Mouse (Mus musculus): ENCODE results near the gene Adamts20.

DNA sequence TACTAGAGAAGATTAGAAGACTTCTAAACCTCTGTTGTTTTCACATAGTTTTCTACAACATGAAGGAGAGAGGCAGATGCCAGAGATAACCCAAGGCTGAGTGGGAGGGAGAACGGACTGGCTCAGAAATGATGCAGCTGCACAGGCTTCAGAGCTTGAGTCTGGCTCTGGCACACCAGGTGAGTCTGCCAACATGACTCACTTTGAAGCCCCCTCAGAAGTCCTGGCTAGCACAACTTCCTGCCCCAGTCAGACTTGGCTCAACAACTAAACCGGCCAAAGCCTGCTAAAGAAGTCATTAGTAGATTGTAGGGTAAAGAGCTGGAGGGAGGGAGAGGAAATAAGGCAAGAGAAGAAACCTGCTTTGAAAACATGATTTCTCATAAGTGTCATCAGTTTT, 230.0 kb downstream of the Adamts20 start:
- TF ChIP-seq CTCF (IDR thresholded peaks at IDR 0.05 in 2 of 3, conservative IDR thresholded peaks at IDR 0.05 in 1 of 3; ENCODE audit: control insufficient read depth in 1 of 3, insufficient read depth in 1 of 3, low read depth in 2 of 3, low read length in 3 of 3, poor library complexity in 1 of 3, severe bottlenecking in 1 of 3) (no peak), MXI1 (IDR thresholded peaks at IDR 0.05; ENCODE audit: low read depth, low read length) (no peak), MAX (IDR thresholded peaks at IDR 0.05; ENCODE audit: low read length) (no peak), ZMIZ1 (IDR thresholded peaks at IDR 0.05; ENCODE audit: low read depth, low read length) (no peak), CHD1 (IDR thresholded peaks at IDR 0.05; ENCODE audit: low read depth, low read length) (no peak), CHD2 (IDR thresholded peaks at IDR 0.05; ENCODE audit: low read length) (no peak), POLR2AphosphoS2 (IDR thresholded peaks at IDR 0.05; ENCODE audit: low read length) (no peak), USF2 (IDR thresholded peaks at IDR 0.05; ENCODE audit: borderline replicate concordance in 1 of 2, insufficient read depth in 1 of 2, low read depth in 1 of 2, low read length in 2 of 2) (no peak), KAT2A (conservative IDR thresholded peaks at IDR 0.05; ENCODE audit: low read depth, low read length) (no peak), POLR2A (IDR thresholded peaks at IDR 0.05; ENCODE audit: control insufficient read depth in 1 of 2, insufficient read depth in 1 of 2, low read depth in 1 of 2, low read length in 2 of 2, poor library complexity in 1 of 2) (no peak), MAZ (IDR thresholded peaks at IDR 0.05; ENCODE audit: low read depth, low read length) (no peak)

Measured in MEL (cell line).